Mouse (Mus musculus): ENCODE measurements around the gene Fbxo34.
A peak's percentile ranks its signal among the peaks of the same experiment; 100 is the strongest.
"Not testable (repeated sequence)": the region's sequence is repeated elsewhere in the genome, so short reads cannot be mapped to it uniquely, and the experiment has no call there.

Fbxo34 gene

GRCm38 (mm10) chr14:47450121-47450520 lies at the start of gene Fbxo34:
Fbxo34 (plus strand) TSS chr14:47450421.
- not testable (repeated sequence) for DNase-seq (ENCODE audit: low read depth, low spot score)

- DNase-seq (ENCODE audit: low read depth, low spot score): no peak
Observed at GRCm38 (mm10) chr14:47402735-47403134, 47.5 kb upstream of the Fbxo34 start.

GRCm38 (mm10) chr14:47406000-47406399 lies 44.2 kb upstream of the Fbxo34 start:
- DNase-seq (ENCODE audit: low read depth, low spot score): peak; percentile 83

- no peak for DNase-seq (ENCODE audit: low read depth, low spot score)
Observed at GRCm38 (mm10) chr14:47417346-47417745, 32.9 kb upstream of the Fbxo34 start.

- DNase-seq (ENCODE audit: low read depth, low spot score): peak; percentile 97
Observed at GRCm38 (mm10) chr14:47417775-47418665, 32.2 kb upstream of the Fbxo34 start, which contains the start of gene Dlgap5. Dlgap5 (minus strand) TSS chr14:47418407.

- no peak for DNase-seq (ENCODE audit: low read depth, low spot score)
Observed at GRCm38 (mm10) chr14:47418666-47418991, 31.6 kb upstream of the Fbxo34 start.

- DNase-seq (ENCODE audit: low read depth, low spot score): no peak
Observed at GRCm38 (mm10) chr14:47419034-47419625, 31.1 kb upstream of the Fbxo34 start.

- DNase-seq (ENCODE audit: low read depth, low spot score): peak; percentile 87
Observed at GRCm38 (mm10) chr14:47419723-47420276, 30.4 kb upstream of the Fbxo34 start.

GRCm38 (mm10) chr14:47421606-47422005 lies 28.6 kb upstream of the Fbxo34 start:
- peak; percentile 72 for DNase-seq (ENCODE audit: low read depth, low spot score)

GRCm38 (mm10) chr14:47422466-47422865 lies 27.8 kb upstream of the Fbxo34 start:
- peak; percentile 17 for DNase-seq (ENCODE audit: low read depth, low spot score)

- peak; percentile 46 for DNase-seq (ENCODE audit: low read depth, low spot score)
Observed at GRCm38 (mm10) chr14:47432987-47433386, 17.2 kb upstream of the Fbxo34 start.

- DNase-seq (ENCODE audit: low read depth, low spot score): peak; percentile 39
Observed at GRCm38 (mm10) chr14:47438947-47439346, 11.3 kb upstream of the Fbxo34 start.

GRCm38 (mm10) chr14:47444907-47445306 lies 5.3 kb upstream of the Fbxo34 start:
- DNase-seq (ENCODE audit: low read depth, low spot score): no peak

- DNase-seq (ENCODE audit: low read depth, low spot score): no peak
Observed at GRCm38 (mm10) chr14:47445331-47446095, 4.7 kb upstream of the Fbxo34 start.

- no peak for DNase-seq (ENCODE audit: low read depth, low spot score)
Observed at GRCm38 (mm10) chr14:47459556-47459955, 9.3 kb downstream of the Fbxo34 start.

- DNase-seq (ENCODE audit: low read depth, low spot score): no peak
Observed at GRCm38 (mm10) chr14:47461997-47462396, 11.8 kb downstream of the Fbxo34 start.

- DNase-seq (ENCODE audit: low read depth, low spot score): no peak
Observed at GRCm38 (mm10) chr14:47462453-47462852, 12.2 kb downstream of the Fbxo34 start.

- DNase-seq (ENCODE audit: low read depth, low spot score): no peak
Observed at GRCm38 (mm10) chr14:47462877-47463460, 12.7 kb downstream of the Fbxo34 start.

GRCm38 (mm10) chr14:47464426-47464825 lies 14.2 kb downstream of the Fbxo34 start:
- DNase-seq (ENCODE audit: low read depth, low spot score): no peak

- no peak for DNase-seq (ENCODE audit: low read depth, low spot score)
Observed at GRCm38 (mm10) chr14:47465468-47466175, 15.4 kb downstream of the Fbxo34 start.

- DNase-seq (ENCODE audit: low read depth, low spot score): peak; percentile 98
Observed at GRCm38 (mm10) chr14:47472359-47472742, 22.1 kb downstream of the Fbxo34 start.
